Mouse (Mus musculus) embryonic facial prominence, embryonic 13.5 days (tissue): Measurements from ENCODE around the gene Tmem131. TPM values are rescaled to one million over a fixed set of nuclear protein-coding genes. Genes with fewer than 3 reads are reported as not detected.
"Not testable (repeated sequence)": the region's sequence is repeated elsewhere in the genome, so short reads cannot be mapped to it uniquely, and the experiment has no call there.

Experiments used
- ATAC-seq: fragments of 200-750 bp; cut with Nextera tagmentation; 2 replicates; pipeline ENCODE4 v1.8.0; 2017; ENCODE audit warnings: low read depth; ENCODE audit not compliant: insufficient number of reproducible peaks, insufficient read depth, low FRiP score, low TSS enrichment
- H3K27ac ChIP-seq: fragments of 300-500 bp; sonication (generic); 2 replicates; pipeline ENCODE4 v1.5.1; 2015; ENCODE audit warnings: moderate library complexity, mild to moderate bottlenecking, inconsistent platforms
- H3K27me3 ChIP-seq: fragments of 300-500 bp; sonication (generic); 2 replicates; pipeline ENCODE4 v1.6.1; 2015; ENCODE audit warnings: mild to moderate bottlenecking, inconsistent platforms
- H3K36me3 ChIP-seq: fragments of 300-500 bp; sonication (generic); 2 replicates; pipeline ENCODE4 v1.6.1; 2015; ENCODE audit warnings: mild to moderate bottlenecking, inconsistent platforms
- H3K4me1 ChIP-seq: fragments of 300-500 bp; sonication (generic); 2 replicates; pipeline ENCODE4 v1.6.1; 2015; ENCODE audit warnings: inconsistent platforms
- H3K4me2 ChIP-seq: fragments of 300-500 bp; sonication (generic); 2 replicates; pipeline ENCODE4 v1.6.1; 2015; ENCODE audit warnings: moderate library complexity, mild to moderate bottlenecking, inconsistent platforms
- H3K4me3 ChIP-seq: fragments of 300-500 bp; sonication (generic); 2 replicates; pipeline ENCODE4 v1.5.1; 2015; ENCODE audit warnings: mild to moderate bottlenecking, inconsistent platforms
- H3K9ac ChIP-seq: fragments of 300-500 bp; sonication (generic); 2 replicates; pipeline ENCODE4 v1.6.1; 2015; ENCODE audit warnings: mild to moderate bottlenecking, inconsistent platforms
- H3K9me3 ChIP-seq: fragments of 300-500 bp; sonication (generic); 2 replicates; pipeline ENCODE4 v1.6.1; 2016; ENCODE audit warnings: inconsistent platforms
- WGBS: fragments of 180-500 bp; shearing (Covaris S2); methylation state at CpG from one replicate; pipeline ENCODE4 v1.1.7; 2015; ENCODE audit warnings: mixed read lengths; 5-methylcytosine and 5-hydroxymethylcytosine counted together
- polyA plus RNA-seq: library from polyadenylated mRNA; unstranded; fragments of >200 nt; fragmentation: Nextera tagmentation; extraction: Ambion mirVana; gene quantifications from 2 replicates; pipeline ENCODE4 v1.2.1, GENCODE M21; 2015

Tmem131 gene
- polyA plus RNA-seq, 1 experiment from 2014 or later: 17.8 TPM

- WGBS: 74% methylated on average over 3 of the region's 3 CpGs
These were observed 48.0 kb downstream of the Tmem131 start for GRCm38 (mm10) chr1:36895452-36895851.

GRCm38 (mm10) chr1:36894136-36894535 is 49.3 kb downstream of the Tmem131 start:
- H3K27ac ChIP-seq: no peak overlapping the region
- H3K9me3 ChIP-seq: no peaks in the 10 kb centered on the region
- 95% methylated on average over 3 of the region's 3 CpGs for WGBS
- H3K4me2 ChIP-seq: no peak overlapping the region
- no peak overlapping the region for H3K4me3 ChIP-seq
- ATAC-seq: no peak
- no peak overlapping the region for H3K9ac ChIP-seq
- no peaks in the 10 kb centered on the region for H3K27me3 ChIP-seq
- 0 out of 2 replicates have a peak, but pooled peaks cover 7% of the 10 kb centered on the region for H3K4me1 ChIP-seq
- H3K36me3 ChIP-seq: no peaks in the 10 kb centered on the region

More at GRCm38 (mm10) chr1:36895452-36895851, 48.0 kb downstream of the Tmem131 start:
- no peak overlapping the region for H3K27ac ChIP-seq
- no peak overlapping the region for H3K4me3 ChIP-seq
- H3K4me2 ChIP-seq: no peak overlapping the region
- ATAC-seq: no peak
- H3K4me1 ChIP-seq: 0 out of 2 replicates have a peak, but pooled peaks cover 3% of the 10 kb centered on the region
- H3K9ac ChIP-seq: no peak overlapping the region
- H3K27me3 ChIP-seq: no peaks in the 10 kb centered on the region
- H3K9me3 ChIP-seq: no peaks in the 10 kb centered on the region
- no peaks in the 10 kb centered on the region for H3K36me3 ChIP-seq

GRCm38 (mm10) chr1:36893720-36894119 is 49.7 kb downstream of the Tmem131 start:
- not testable (repeated sequence) for H3K27ac ChIP-seq, H3K9ac ChIP-seq, H3K4me2 ChIP-seq, H3K27me3 ChIP-seq, ATAC-seq, H3K36me3 ChIP-seq, H3K9me3 ChIP-seq, H3K4me3 ChIP-seq, H3K4me1 ChIP-seq
- WGBS: 97% methylated on average over 5 of the region's 5 CpGs

DNA sequence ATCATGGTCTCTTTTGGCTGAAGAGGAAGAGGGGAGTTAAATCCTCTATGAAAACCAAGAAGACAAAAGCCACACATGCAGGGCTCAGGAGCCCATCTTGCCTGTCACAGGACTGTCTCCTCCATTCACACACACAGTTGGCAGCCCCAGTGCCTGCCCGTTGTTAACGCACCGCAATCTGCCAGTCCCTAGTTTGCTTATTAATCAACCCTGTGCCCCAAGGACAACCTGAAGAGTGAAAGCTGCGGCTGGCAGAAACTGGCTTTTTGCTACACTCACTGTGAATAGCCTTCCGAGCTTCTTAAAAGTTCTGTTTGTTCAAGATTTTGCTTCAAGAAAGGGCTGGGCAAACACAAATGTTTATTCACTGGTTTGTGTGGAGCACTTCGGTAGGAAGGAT is 50.3 kb downstream of the Tmem131 start:
- no peaks in the 10 kb centered on the region for H3K27me3 ChIP-seq
- 89% methylated on average over 6 of the region's 6 CpGs for WGBS
- H3K36me3 ChIP-seq: 0 out of 2 replicates have a peak, but pooled peaks cover under 1% of the 10 kb centered on the region

GRCm38 (mm10) chr1:36892461-36892860 is 51.0 kb downstream of the Tmem131 start:
- ATAC-seq: no peak
- Histone ChIP-seq H3K4me3 (no peak overlapping the region), H3K27ac (no peak overlapping the region), H3K36me3 (peaks cover 7% of the 10 kb centered on the region), H3K4me2 (no peak overlapping the region), H3K9ac (no peak overlapping the region), H3K9me3 (no peaks in the 10 kb centered on the region), H3K27me3 (no peaks in the 10 kb centered on the region), H3K4me1 (0 out of 2 replicates have a peak, but pooled peaks cover 5% of the 10 kb centered on the region)
- 75% methylated on average over 3 of the region's 3 CpGs for WGBS

More for the DNA sequence above, 50.3 kb downstream of the Tmem131 start:
- Histone ChIP-seq H3K4me1 (0 out of 2 replicates have a peak, but pooled peaks cover 6% of the 10 kb centered on the region), H3K9ac (no peak overlapping the region), H3K27ac (no peak overlapping the region), H3K4me3 (no peak overlapping the region), H3K9me3 (no peaks in the 10 kb centered on the region), H3K4me2 (no peak overlapping the region)
- ATAC-seq: no peak

- Histone ChIP-seq H3K9ac (no peak overlapping the region), H3K4me1 (peaks cover 24% of the 10 kb centered on the region), H3K9me3 (no peaks in the 10 kb centered on the region), H3K4me2 (no peak overlapping the region), H3K36me3 (peaks cover 21% of the 10 kb centered on the region), H3K4me3 (no peak overlapping the region), H3K27me3 (no peaks in the 10 kb centered on the region), H3K27ac (0 out of 2 replicates have a peak overlapping the region, but pooled peaks have one; percentile 8)
- ATAC-seq: no peak
- 84% methylated on average over 5 of the region's 5 CpGs for WGBS
These were observed 54.5 kb downstream of the Tmem131 start for GRCm38 (mm10) chr1:36889016-36889415.

DNA sequence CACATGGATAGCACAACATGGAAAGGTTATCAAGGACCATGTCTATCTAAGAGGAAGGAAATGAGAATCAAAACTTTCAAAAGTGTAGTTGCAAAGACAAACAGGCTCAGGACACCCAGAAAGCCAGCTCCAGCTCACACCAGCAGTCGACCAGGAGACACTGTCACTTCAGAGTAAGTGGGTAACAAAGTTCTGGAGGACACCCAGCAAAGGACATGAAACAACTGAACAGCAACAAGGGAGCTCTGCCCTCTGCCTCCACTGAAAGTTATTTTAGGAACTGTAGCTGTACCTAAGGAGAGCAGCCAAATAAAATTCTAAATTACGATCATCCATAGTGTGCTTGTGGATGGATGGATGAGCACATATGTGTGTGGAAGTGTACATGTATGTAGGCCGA is 56.3 kb downstream of the Tmem131 start:
- 92% methylated on average over 3 of the region's 3 CpGs for WGBS
- peaks cover 21% of the 10 kb centered on the region for H3K36me3 ChIP-seq

DNA sequence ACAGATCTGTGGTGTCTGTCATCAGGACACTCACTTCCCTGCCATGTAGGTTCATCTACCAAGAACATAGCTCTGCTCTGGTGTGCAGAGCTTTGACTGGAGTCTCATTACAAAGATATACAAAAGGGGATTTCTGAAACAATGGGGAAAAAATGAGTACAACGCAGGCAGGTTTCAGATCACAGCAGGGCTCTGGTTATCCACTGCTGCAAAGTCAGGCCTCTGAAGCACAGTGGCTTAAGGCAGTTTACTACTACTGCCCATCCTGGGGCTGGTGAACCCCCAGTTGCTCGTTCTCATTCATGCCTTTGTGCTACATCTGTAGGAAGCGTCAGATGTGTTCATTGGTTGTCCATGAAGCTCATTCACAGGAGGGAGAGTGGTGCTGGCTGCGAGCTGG is 57.0 kb downstream of the Tmem131 start:
- 83% methylated on average over 4 of the region's 4 CpGs for WGBS

More for the DNA sequence above, 56.3 kb downstream of the Tmem131 start:
- H3K4me1 ChIP-seq: peaks cover 35% of the 10 kb centered on the region
- H3K4me2 ChIP-seq: no peak overlapping the region
- H3K9me3 ChIP-seq: no peaks in the 10 kb centered on the region
- no peaks in the 10 kb centered on the region for H3K27me3 ChIP-seq
- no peak overlapping the region for H3K27ac ChIP-seq
- no peak for ATAC-seq
- H3K9ac ChIP-seq: no peak overlapping the region
- H3K4me3 ChIP-seq: no peak overlapping the region

GRCm38 (mm10) chr1:36884536-36884935 is 58.9 kb downstream of the Tmem131 start:
- Histone ChIP-seq H3K4me3 (no peak overlapping the region), H3K36me3 (peaks cover 38% of the 10 kb centered on the region), H3K27ac (no peak overlapping the region), H3K4me1 (peaks cover 35% of the 10 kb centered on the region), H3K4me2 (no peak overlapping the region), H3K27me3 (no peaks in the 10 kb centered on the region), H3K9me3 (no peaks in the 10 kb centered on the region), H3K9ac (no peak overlapping the region)
- no peak for ATAC-seq
- 78% methylated on average over 3 of the region's 3 CpGs for WGBS

More for the DNA sequence above, 57.0 kb downstream of the Tmem131 start:
- no peak overlapping the region for H3K27ac ChIP-seq
- H3K4me3 ChIP-seq: no peak overlapping the region
- no peak for ATAC-seq
- peaks cover 21% of the 10 kb centered on the region for H3K36me3 ChIP-seq
- H3K9me3 ChIP-seq: no peaks in the 10 kb centered on the region
- H3K4me1 ChIP-seq: peaks cover 35% of the 10 kb centered on the region
- no peaks in the 10 kb centered on the region for H3K27me3 ChIP-seq
- no peak overlapping the region for H3K4me2 ChIP-seq
- H3K9ac ChIP-seq: no peak overlapping the region

DNA sequence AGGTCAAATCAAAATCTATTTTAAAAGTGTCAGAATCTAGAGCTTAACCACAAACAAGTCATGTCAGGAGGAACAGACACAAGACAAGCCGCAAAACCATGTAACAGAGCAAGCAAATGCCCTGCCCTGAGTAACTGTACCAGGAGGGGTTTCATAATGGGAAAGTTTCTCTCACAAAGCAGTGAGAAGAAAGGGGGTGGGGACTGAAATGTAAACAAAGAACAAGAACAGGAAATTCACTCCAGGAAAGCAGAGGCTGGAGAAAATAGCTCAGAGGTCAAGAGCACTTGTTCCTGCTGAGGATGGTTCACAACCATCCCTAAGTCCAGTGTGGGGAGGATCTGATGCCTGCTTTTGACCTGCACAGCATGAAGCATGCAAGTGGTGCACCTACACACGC is 59.7 kb downstream of the Tmem131 start:
- Histone ChIP-seq H3K9me3 (no peaks in the 10 kb centered on the region), H3K4me1 (peaks cover 30% of the 10 kb centered on the region), H3K36me3 (peaks cover 38% of the 10 kb centered on the region), H3K27ac (no peak overlapping the region; the same call in 1 of the 2 replicates), H3K27me3 (no peaks in the 10 kb centered on the region), H3K4me2 (no peak overlapping the region), H3K9ac (no peak overlapping the region), H3K4me3 (no peak overlapping the region)
- WGBS: 60% methylated on average over 2 of the region's 2 CpGs
- ATAC-seq: no peak

- WGBS: 71% methylated on average over 1 of the region's 1 CpGs
- peaks cover 33% of the 10 kb centered on the region for H3K36me3 ChIP-seq
- no peak overlapping the region for H3K27ac ChIP-seq
- ATAC-seq: no peak
- no peak overlapping the region for H3K4me3 ChIP-seq
- no peak overlapping the region for H3K4me2 ChIP-seq
- peaks cover 12% of the 10 kb centered on the region for H3K4me1 ChIP-seq
- H3K9me3 ChIP-seq: no peaks in the 10 kb centered on the region
- H3K9ac ChIP-seq: no peak overlapping the region
- H3K27me3 ChIP-seq: no peaks in the 10 kb centered on the region
These were observed 64.3 kb downstream of the Tmem131 start for GRCm38 (mm10) chr1:36879154-36879553.

DNA sequence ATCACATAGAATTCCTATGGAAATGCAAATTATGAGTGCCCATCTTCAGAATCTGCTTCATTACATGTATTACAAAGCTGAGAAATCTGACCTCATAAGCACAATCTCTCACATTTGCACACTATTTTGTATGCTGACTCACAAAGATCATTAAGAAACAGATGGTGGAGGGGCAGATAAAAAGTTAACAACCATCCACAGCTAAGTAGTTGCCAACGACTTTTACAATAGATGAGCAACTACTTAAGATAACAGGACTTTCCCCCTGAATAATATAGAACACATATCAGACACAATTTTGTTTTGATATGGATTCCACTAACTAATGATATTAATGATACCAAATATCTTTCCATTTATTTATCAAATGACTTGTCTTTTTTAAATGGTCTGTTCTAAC is 66.3 kb downstream of the Tmem131 start:
- H3K9ac ChIP-seq: no peak overlapping the region
- no peak overlapping the region for H3K4me2 ChIP-seq
- H3K4me3 ChIP-seq: no peak overlapping the region
- H3K36me3 ChIP-seq: peaks cover 37% of the 10 kb centered on the region
- H3K27me3 ChIP-seq: no peaks in the 10 kb centered on the region
- no peaks in the 10 kb centered on the region for H3K4me1 ChIP-seq
- WGBS: 84% methylated on average over 1 of the region's 1 CpGs
- H3K9me3 ChIP-seq: no peaks in the 10 kb centered on the region
- H3K27ac ChIP-seq: no peak overlapping the region
- ATAC-seq: no peak
